Mouse (Mus musculus): ENCODE measurements around the gene Gm9747. TPM values are rescaled to one million over a fixed set of nuclear protein-coding genes. Genes with fewer than 3 reads are reported as not detected.

Gm9747 gene
- total and polyA plus RNA-seq, 3 experiments: not detected

DNA sequence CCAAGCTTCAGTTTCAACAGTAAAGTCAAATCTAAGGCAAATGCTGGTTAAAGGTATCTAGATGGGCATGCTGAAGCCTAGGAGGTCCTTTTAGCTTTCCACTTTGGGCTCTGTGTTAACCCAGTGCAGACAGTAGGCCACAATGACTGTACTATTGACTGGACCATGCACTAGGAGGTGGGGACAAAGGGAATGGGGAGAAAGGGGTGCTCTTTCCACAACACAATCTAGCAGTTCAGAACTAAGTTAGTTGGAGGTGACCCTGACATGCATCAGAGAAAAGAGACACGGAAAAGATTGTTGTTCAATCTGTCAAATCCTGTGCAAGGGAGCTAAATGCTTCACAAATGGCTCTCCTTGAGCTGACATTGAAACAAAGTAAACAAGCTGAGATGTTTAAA lies 51.0 kb downstream of the Gm9747 start:
- no peaks in the 10 kb centered on the region for H3K79me2 ChIP-seq (replicated peaks; ENCODE audit: control insufficient read depth, extremely low read depth, insufficient read depth, poor library complexity, severe bottlenecking)
- in situ Hi-C loops (cut with MboI; ENCODE audit: low pct_ligation_motif_present, low pct_unique_long_range_greater_than_20kb, low sequenced_read_pairs) (loop anchor here (25.0 kb wide), 1 partner anchor 972 kb away; no protein-coding TSS in a partner anchor), dilution Hi-C loops (cut with MboI; ENCODE audit: extremely low pct_ligation_motif_present, extremely low pct_unique_long_range_greater_than_20kb, low sequenced_read_pairs) (no loop called here)
- no peak overlapping the region for H3K9ac ChIP-seq (ENCODE audit: insufficient read depth, low read depth)
- H3K27me3 ChIP-seq (replicated peaks): no peaks in the 10 kb centered on the region
- no peak overlapping the region for H3K27ac ChIP-seq (ENCODE audit: insufficient read depth, low read depth)
- H3K4me2 ChIP-seq (ENCODE audit: insufficient read depth, low read depth, poor library complexity, severe bottlenecking): no peak overlapping the region
- no peak for DNase-seq (ENCODE audit: extremely low read depth)
- H3K36me3 ChIP-seq (replicated peaks in 1 of 2; ENCODE audit: control insufficient read depth in 1 of 2, insufficient read depth in 1 of 2, low read length in 1 of 2): no peaks in the 10 kb centered on the region
- no peak overlapping the region for H3K4me3 ChIP-seq (replicated peaks in 1 of 3; ENCODE audit: low read depth in 2 of 3, low read length in 2 of 3, poor library complexity in 1 of 3)
- no peaks in the 10 kb centered on the region for H3K9me3 ChIP-seq (replicated peaks; ENCODE audit: low read length)
- no peaks in the 10 kb centered on the region for H3K4me1 ChIP-seq (ENCODE audit: control insufficient read depth in 1 of 2, insufficient read depth in 2 of 2)
- TF ChIP-seq NELFE (IDR thresholded peaks at IDR 0.05; ENCODE audit: low read depth, low read length): no peak
- no peak for TF ChIP-seq MAX (IDR thresholded peaks at IDR 0.05; ENCODE audit: low read length)
- no peak for TF ChIP-seq EP300 (IDR thresholded peaks at IDR 0.05; ENCODE audit: low read length)
- no peak for TF ChIP-seq PAX5 (IDR thresholded peaks at IDR 0.05; ENCODE audit: low read length)
- TF ChIP-seq ZC3H11A (IDR thresholded peaks at IDR 0.05; ENCODE audit: low read depth, low read length): no peak
- no peak for TF ChIP-seq BHLHE40 (IDR thresholded peaks at IDR 0.05; ENCODE audit: low read depth, low read length)
- no peak for TF ChIP-seq IRF4 (IDR thresholded peaks at IDR 0.05; ENCODE audit: low read depth, low read length)
- no peak for TF ChIP-seq CTCF (conservative IDR thresholded peaks at IDR 0.05 in 1 of 2, IDR thresholded peaks at IDR 0.05 in 1 of 2; ENCODE audit: low read depth in 2 of 2, low read length in 2 of 2)
- TF ChIP-seq ZKSCAN1 (IDR thresholded peaks at IDR 0.05; ENCODE audit: borderline replicate concordance, low read depth, low read length): no peak
- no peak for TF ChIP-seq ZMIZ1 (IDR thresholded peaks at IDR 0.05; ENCODE audit: low read depth, low read length)
- no peak for TF ChIP-seq GABPA (IDR thresholded peaks at IDR 0.05; ENCODE audit: insufficient replicate concordance, low read depth, low read length)
- TF ChIP-seq ELF1 (IDR thresholded peaks at IDR 0.05; ENCODE audit: low read depth, low read length): no peak
- TF ChIP-seq MAFK (IDR thresholded peaks at IDR 0.05; ENCODE audit: insufficient replicate concordance, low read length): no peak
- no peak for TF ChIP-seq MAZ (IDR thresholded peaks at IDR 0.05; ENCODE audit: low read depth, low read length)

GRCm38 (mm10) chr1:82284403-82284802 lies 51.5 kb downstream of the Gm9747 start:
- TF ChIP-seq NRF1 (IDR thresholded peaks at IDR 0.05; ENCODE audit: low read depth, low read length) (no peak), JUND (conservative IDR thresholded peaks at IDR 0.05; ENCODE audit: low read depth, low read length) (no peak), HCFC1 (IDR thresholded peaks at IDR 0.05; ENCODE audit: low read depth, low read length) (no peak), ELF1 (IDR thresholded peaks at IDR 0.05; ENCODE audit: low read depth, low read length) (no peak), MEF2A (IDR thresholded peaks at IDR 0.05; ENCODE audit: borderline replicate concordance, low read depth, low read length) (no peak), MAFK (IDR thresholded peaks at IDR 0.05; ENCODE audit: insufficient replicate concordance, low read length) (no peak), USF2 (conservative IDR thresholded peaks at IDR 0.05; ENCODE audit: low read depth, low read length) (no peak), E2F4 (IDR thresholded peaks at IDR 0.05; ENCODE audit: insufficient replicate concordance, low read depth, low read length) (no peak), ZC3H11A (IDR thresholded peaks at IDR 0.05; ENCODE audit: low read depth, low read length) (no peak), ETS1 (conservative IDR thresholded peaks at IDR 0.05; ENCODE audit: low read depth, low read length) (no peak), RAD21 (IDR thresholded peaks at IDR 0.05; ENCODE audit: low read depth, low read length) (no peak), BHLHE40 (IDR thresholded peaks at IDR 0.05; ENCODE audit: low read depth, low read length) (no peak), ZKSCAN1 (IDR thresholded peaks at IDR 0.05; ENCODE audit: borderline replicate concordance, low read depth, low read length) (no peak), GABPA (IDR thresholded peaks at IDR 0.05; ENCODE audit: insufficient replicate concordance, low read depth, low read length) (no peak), KAT2A (IDR thresholded peaks at IDR 0.05; ENCODE audit: insufficient replicate concordance, low read length) (no peak), MAX (IDR thresholded peaks at IDR 0.05; ENCODE audit: low read length) (no peak), SIN3A (IDR thresholded peaks at IDR 0.05; ENCODE audit: low read length) (no peak), PAX5 (IDR thresholded peaks at IDR 0.05; ENCODE audit: low read length) (no peak), SMC3 (IDR thresholded peaks at IDR 0.05; ENCODE audit: low read depth, low read length) (no peak)
- no peaks in the 10 kb centered on the region for H3K27me3 ChIP-seq (replicated peaks)
- no peaks in the 10 kb centered on the region for H3K36me3 ChIP-seq (replicated peaks in 1 of 2; ENCODE audit: control insufficient read depth in 1 of 2, insufficient read depth in 1 of 2, low read length in 1 of 2)
- DNase-seq (ENCODE audit: extremely low read depth): no peak
- H3K27ac ChIP-seq (ENCODE audit: insufficient read depth, low read depth): no peak overlapping the region
- H3K79me2 ChIP-seq (replicated peaks; ENCODE audit: control insufficient read depth, extremely low read depth, insufficient read depth, poor library complexity, severe bottlenecking): no peaks in the 10 kb centered on the region
- no peak overlapping the region for H3K4me2 ChIP-seq (ENCODE audit: insufficient read depth, low read depth, poor library complexity, severe bottlenecking)
- dilution Hi-C loops (cut with MboI; ENCODE audit: extremely low pct_ligation_motif_present, extremely low pct_unique_long_range_greater_than_20kb, low sequenced_read_pairs): no loop called here
- no peak overlapping the region for H3K9ac ChIP-seq (ENCODE audit: insufficient read depth, low read depth)
- H3K4me1 ChIP-seq (ENCODE audit: control insufficient read depth in 1 of 2, insufficient read depth in 2 of 2): no peaks in the 10 kb centered on the region
- no peak overlapping the region for H3K4me3 ChIP-seq (replicated peaks in 1 of 3; ENCODE audit: low read depth in 2 of 3, low read length in 2 of 3, poor library complexity in 1 of 3)
- peaks cover 2% of the 10 kb centered on the region for H3K9me3 ChIP-seq (replicated peaks; ENCODE audit: low read length)
- in situ Hi-C loops (cut with MboI; ENCODE audit: low pct_ligation_motif_present, low pct_unique_long_range_greater_than_20kb, low sequenced_read_pairs): loop anchor here (25.0 kb wide), 1 partner anchor 972 kb away; no protein-coding TSS in a partner anchor
